In genomic region chr17:48019585-48019984, GRCm38 (mm10) we compare ENCODE assay signal across 18 mouse cellular contexts. TPM values are rescaled to one million over a fixed set of nuclear protein-coding genes. Genes with fewer than 3 reads are reported as not detected.
DNase-seq lines count a peak whose midpoint lies in the region; ATAC-seq lines count a peak whose summit lies in the region.
"Had no signal": no experiment of that assay in that cellular context is flagged by ENCODE, and none has a peak within 500 bp of the region (broad histone marks: within the 10 kb centered on the region; RNA-seq: fewer than 3 reads in every experiment).

No protein-coding gene starts in this region.

- DNase-seq in forebrain, embryonic 10.5 days (ENCODE audit: extremely low spot score, low spot score): no peak
- peak; percentile 76 to 82 for DNase-seq in lung, adult 18-20 months
- DNase-seq in lung, postnatal 14 days: no peak
- DNase-seq in spleen, adult 12 weeks (ENCODE audit: low spot score): no peak
- DNase-seq in gastrocnemius, postnatal 14 days: no peak
- DNase-seq: adrenal gland, postnatal 25 days; cerebellum, adult 11 months; heart, postnatal 10 days; right cerebral cortex, postnatal 4 days had no signal

- H3K27ac ChIP-seq in forebrain, embryonic 10.5 days: peak overlapping the region; percentile 42
- no peak overlapping the region for H3K27ac ChIP-seq in forebrain, embryonic 13.5 days
- H3K27ac ChIP-seq in liver, embryonic 16.5 days (ENCODE audit: low read length): no peak overlapping the region; the same call in 1 of the 2 replicates
- 0 out of 2 replicates have a peak overlapping the region, but pooled peaks have one; percentile 15 for H3K27ac ChIP-seq in stomach, embryonic 14.5 days (ENCODE audit: low read length)
- H3K27ac ChIP-seq: limb, embryonic 13.5 days had no signal

- peaks cover 67% of the 10 kb centered on the region for H3K27me3 ChIP-seq in forebrain, embryonic 10.5 days (ENCODE audit: poor library complexity, severe bottlenecking)
- peaks cover 11% of the 10 kb centered on the region for H3K27me3 ChIP-seq in forebrain, embryonic 13.5 days
- H3K27me3 ChIP-seq in liver, embryonic 16.5 days (ENCODE audit: control insufficient read depth, insufficient read depth, low read depth, low read length): no peaks in the 10 kb centered on the region
- no peaks in the 10 kb centered on the region for H3K27me3 ChIP-seq in stomach, embryonic 14.5 days (ENCODE audit: control insufficient read depth, insufficient read depth, low read length)

- H3K9ac ChIP-seq in forebrain, embryonic 13.5 days: no peak overlapping the region
- no peak overlapping the region for H3K9ac ChIP-seq in liver, embryonic 16.5 days (ENCODE audit: low read depth, low read length)
- no peak overlapping the region for H3K9ac ChIP-seq in stomach, embryonic 14.5 days (replicated peaks; ENCODE audit: low read depth, low read length)
- H3K9ac ChIP-seq: limb, embryonic 13.5 days had no signal

- no peak overlapping the region for H3K4me3 ChIP-seq in forebrain, embryonic 10.5 days
- no peak overlapping the region for H3K4me3 ChIP-seq in forebrain, embryonic 13.5 days
- no peak overlapping the region for H3K4me3 ChIP-seq in liver, embryonic 16.5 days (ENCODE audit: low read depth, low read length)
- no peak overlapping the region for H3K4me3 ChIP-seq in stomach, embryonic 14.5 days (ENCODE audit: low read depth, low read length)
- H3K4me3 ChIP-seq: limb, embryonic 13.5 days had no signal

- ATAC-seq in forebrain, embryonic 13.5 days: no peak
- ATAC-seq in liver, embryonic 16.5 days (ENCODE audit: low read depth): peak; percentile 96
- ATAC-seq in stomach, embryonic 14.5 days (ENCODE audit: insufficient number of reproducible peaks, insufficient read depth, low FRiP score, low read depth): peak; percentile 91
- ATAC-seq: inflammation-experienced regulatory T-cells, adult 6 months had no signal

- no peaks in the 10 kb centered on the region for H3K36me3 ChIP-seq in forebrain, embryonic 10.5 days (replicated peaks)
- no peaks in the 10 kb centered on the region for H3K36me3 ChIP-seq in forebrain, embryonic 13.5 days (ENCODE audit: poor library complexity, severe bottlenecking)
- H3K36me3 ChIP-seq in liver, embryonic 16.5 days (ENCODE audit: control insufficient read depth, insufficient read depth): no peaks in the 10 kb centered on the region
- H3K36me3 ChIP-seq in stomach, embryonic 14.5 days (ENCODE audit: control insufficient read depth, insufficient read depth, low read length): no peaks in the 10 kb centered on the region
- H3K36me3 ChIP-seq: limb, embryonic 13.5 days had no signal

- H3K4me1 ChIP-seq in forebrain, embryonic 10.5 days: peaks cover 48% of the 10 kb centered on the region
- peaks cover 14% of the 10 kb centered on the region for H3K4me1 ChIP-seq in forebrain, embryonic 13.5 days
- peaks cover 2% of the 10 kb centered on the region for H3K4me1 ChIP-seq in liver, embryonic 16.5 days (ENCODE audit: control insufficient read depth, low read depth, low read length)
- peaks cover 18% of the 10 kb centered on the region for H3K4me1 ChIP-seq in stomach, embryonic 14.5 days (ENCODE audit: control insufficient read depth, insufficient read depth, low read length)

- 42% methylated on average over 2 of the region's 2 CpGs for WGBS in forebrain, embryonic 10.5 days
- WGBS in forebrain, embryonic 13.5 days: 36% methylated on average over 2 of the region's 2 CpGs
- WGBS in liver, embryonic 16.5 days (ENCODE audit: insufficient replicate concordance): 27% methylated on average over 2 of the region's 2 CpGs
- 11% methylated on average over 2 of the region's 2 CpGs for WGBS in stomach, embryonic 14.5 days

- H3K4me2 ChIP-seq in forebrain, embryonic 13.5 days: no peak overlapping the region
- no peak overlapping the region for H3K4me2 ChIP-seq in liver, embryonic 16.5 days (ENCODE audit: low read depth, low read length)
- H3K4me2 ChIP-seq in stomach, embryonic 14.5 days (replicated peaks; ENCODE audit: low read depth, low read length): no peak overlapping the region
- H3K4me2 ChIP-seq: limb, embryonic 13.5 days had no signal

- no peaks in the 10 kb centered on the region for H3K9me3 ChIP-seq in forebrain, embryonic 10.5 days
- H3K9me3 ChIP-seq in forebrain, embryonic 13.5 days (replicated peaks): no peaks in the 10 kb centered on the region
- no peaks in the 10 kb centered on the region for H3K9me3 ChIP-seq in liver, embryonic 16.5 days (replicated peaks; ENCODE audit: control insufficient read depth, low read length)
- no peaks in the 10 kb centered on the region for H3K9me3 ChIP-seq in stomach, embryonic 14.5 days (ENCODE audit: control insufficient read depth, low read depth, low read length)
- H3K9me3 ChIP-seq: limb, embryonic 13.5 days had no signal

- intact Hi-C loops in gastrocnemius, postnatal 14 days (cut with DNase I; ENCODE audit: low total_unique reads): no loop called here

RNA-seq across cellular contexts. Expression of gene 1700122O11Rik, which starts 18.5 kb away (rescaled TPM):
- not detected in 2 replicates for polyA plus RNA-seq in forebrain, embryonic 10.5 days (2016; fragmentation: Nextera tagmentation; extraction: Ambion mirVana)
- not detected in 2 replicates for polyA plus RNA-seq in forebrain, embryonic 13.5 days (2015; fragmentation: Nextera tagmentation; extraction: Ambion mirVana)
- polyA plus RNA-seq in liver, embryonic 16.5 days (2015; fragmentation: Nextera tagmentation; extraction: Ambion mirVana): not detected in 2 replicates
- polyA plus RNA-seq in stomach, embryonic 14.5 days (2014; fragmentation: Nextera tagmentation; extraction: Ambion mirVana): not detected in 2 replicates
- total RNA-seq in gastrocnemius, postnatal 14 days (2021): not detected
- total RNA-seq: adrenal gland, postnatal 25 days; gastrocnemius, adult 18-20 months; heart, postnatal 10 days; layer of hippocampus, postnatal 14 days; monocyte, adult 5-6 weeks had no signal
- polyA plus RNA-seq: cortical plate, adult 2 months; inflammation-experienced regulatory T-cells, adult 6 months; limb, embryonic 13.5 days had no signal

Comparison
In these comparisons a context has a peak if more than half of its experiments do, and no peak if none do; other contexts are left out.
1. DNase-seq: peak in lung, adult 18-20 months (2 of 2); none in forebrain, embryonic 10.5 days (single experiment), lung, postnatal 14 days (single experiment), spleen, adult 12 weeks (single experiment) and gastrocnemius, postnatal 14 days (single experiment).
2. H3K27ac ChIP-seq: peak in forebrain, embryonic 10.5 days (single experiment) and stomach, embryonic 14.5 days (single experiment); none in forebrain, embryonic 13.5 days (single experiment) and liver, embryonic 16.5 days (single experiment).